Mouse (Mus musculus): ENCODE results near the gene Nol9. TPM values are rescaled to one million over a fixed set of nuclear protein-coding genes. Genes with fewer than 3 reads are reported as not detected.

Gene Nol9
- total and polyA plus RNA-seq, 3 experiments = 80.3 to 114 (median 80.9) TPM

DNA sequence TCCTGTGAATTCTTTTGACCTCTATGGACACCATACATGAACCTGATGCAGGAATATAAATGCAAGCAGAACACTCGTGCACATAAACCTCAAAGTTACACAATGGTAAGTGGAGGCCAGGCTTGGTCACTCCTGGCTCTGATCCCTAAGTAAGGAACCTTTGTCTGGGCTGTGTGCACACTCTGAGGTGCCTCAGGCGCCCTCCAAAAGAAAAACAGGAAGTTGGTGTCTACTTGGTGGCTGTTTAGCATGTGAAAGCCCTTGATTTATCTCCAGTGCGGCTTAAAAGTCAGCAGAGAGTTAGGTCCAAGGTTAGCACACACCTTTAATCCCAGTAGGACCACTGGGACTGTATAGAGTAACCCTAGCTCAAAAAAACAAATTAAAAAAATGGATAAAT, 39.6 kb upstream of the Nol9 start (continued):
- TF ChIP-seq MYB (IDR thresholded peaks at IDR 0.05; ENCODE audit: low read depth, low read length) (no peak), E2F4 (IDR thresholded peaks at IDR 0.05; ENCODE audit: borderline replicate concordance, low read depth, low read length) (no peak), KAT2A (conservative IDR thresholded peaks at IDR 0.05; ENCODE audit: low read depth, low read length) (no peak), GATA1 (IDR thresholded peaks at IDR 0.05; ENCODE audit: low read depth, low read length) (0 out of 2 replicates have a peak, but pooled peaks have one; percentile 27), MAFK (IDR thresholded peaks at IDR 0.05; ENCODE audit: borderline replicate concordance, low read depth, low read length) (no peak), MAZ (IDR thresholded peaks at IDR 0.05; ENCODE audit: low read depth, low read length) (no peak), BHLHE40 (IDR thresholded peaks at IDR 0.05; ENCODE audit: borderline replicate concordance, low read depth, low read length) (0 out of 2 replicates have a peak, but pooled peaks have one; percentile 43), NELFE (IDR thresholded peaks at IDR 0.05; ENCODE audit: low read depth, low read length) (no peak), TBP (IDR thresholded peaks at IDR 0.05; ENCODE audit: low read depth, low read length) (0 out of 2 replicates have a peak, but pooled peaks have one; percentile 18), UBTF (IDR thresholded peaks at IDR 0.05; ENCODE audit: borderline replicate concordance, insufficient read depth, low read depth, low read length) (no peak), POLR2AphosphoS5 (IDR thresholded peaks at IDR 0.05; ENCODE audit: borderline replicate concordance, low read depth, low read length) (no peak), POLR2A (IDR thresholded peaks at IDR 0.05; ENCODE audit: control insufficient read depth in 1 of 2, insufficient read depth in 1 of 2, low read depth in 1 of 2, low read length in 2 of 2, poor library complexity in 1 of 2) (no peak), SMC3 (IDR thresholded peaks at IDR 0.05; ENCODE audit: low read depth, low read length) (no peak), SIN3A (IDR thresholded peaks at IDR 0.05; ENCODE audit: low read length) (peak; percentile 58; the same call in 1 of the 2 replicates)

DNA sequence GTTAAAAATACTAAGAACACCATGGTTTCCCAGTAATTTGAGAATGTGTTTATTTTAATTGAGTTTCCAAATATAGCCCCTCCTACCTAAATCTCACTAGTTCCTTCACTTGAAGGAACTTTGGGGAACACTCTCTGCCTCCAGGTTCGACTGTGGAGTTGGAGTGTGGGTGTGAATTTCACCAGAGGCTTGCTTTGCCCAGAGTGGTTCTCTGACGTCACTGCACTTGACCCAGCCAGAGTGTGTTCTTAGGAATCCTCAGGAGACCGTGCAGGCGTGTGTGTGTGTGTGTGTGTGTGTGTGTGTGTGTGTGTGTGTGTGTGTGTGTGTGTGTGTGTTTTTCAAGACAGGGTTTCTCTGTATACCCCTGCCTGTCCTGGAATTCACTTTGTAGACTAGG, 38.2 kb upstream of the Nol9 start:
- no peak for TF ChIP-seq ZC3H11A (IDR thresholded peaks at IDR 0.05; ENCODE audit: low read depth, low read length)
- TF ChIP-seq MAFK (IDR thresholded peaks at IDR 0.05; ENCODE audit: borderline replicate concordance, low read depth, low read length) = no peak
- no peak for TF ChIP-seq POLR2AphosphoS2 (IDR thresholded peaks at IDR 0.05; ENCODE audit: low read length)
- TF ChIP-seq SMC3 (IDR thresholded peaks at IDR 0.05; ENCODE audit: low read depth, low read length) = no peak
- no peak for TF ChIP-seq MAZ (IDR thresholded peaks at IDR 0.05; ENCODE audit: low read depth, low read length)
- no peak for TF ChIP-seq USF2 (IDR thresholded peaks at IDR 0.05; ENCODE audit: borderline replicate concordance in 1 of 2, insufficient read depth in 1 of 2, low read depth in 1 of 2, low read length in 2 of 2)
- TF ChIP-seq SIN3A (IDR thresholded peaks at IDR 0.05; ENCODE audit: low read length) = no peak
- no peak for TF ChIP-seq EP300 (IDR thresholded peaks at IDR 0.05; ENCODE audit: low read depth in 1 of 2, low read length in 2 of 2)
- TF ChIP-seq MAX (IDR thresholded peaks at IDR 0.05; ENCODE audit: low read length) = no peak
- no peak for TF ChIP-seq POLR2A (IDR thresholded peaks at IDR 0.05; ENCODE audit: control insufficient read depth in 1 of 2, insufficient read depth in 1 of 2, low read depth in 1 of 2, low read length in 2 of 2, poor library complexity in 1 of 2)
- no peak for TF ChIP-seq NELFE (IDR thresholded peaks at IDR 0.05; ENCODE audit: low read depth, low read length)
- TF ChIP-seq CHD2 (IDR thresholded peaks at IDR 0.05; ENCODE audit: low read length) = no peak
- H3K9me3 ChIP-seq (replicated peaks; ENCODE audit: insufficient read depth, low read length) = no peaks in the 10 kb centered on the region
- H3K27me3 ChIP-seq (ENCODE audit: control insufficient read depth in 1 of 2, insufficient read depth in 2 of 2, low read length in 2 of 2) = no peaks in the 10 kb centered on the region

More for the DNA sequence above, 38.2 kb upstream of the Nol9 start:
- Histone ChIP-seq H3K4me3 (ENCODE audit: control insufficient read depth in 1 of 2, insufficient read depth in 1 of 2, low read depth in 2 of 2, low read length in 2 of 2) (no peak overlapping the region), H3K27ac (ENCODE audit: control insufficient read depth, low read depth, low read length) (no peak overlapping the region), H3K79me2 (ENCODE audit: control insufficient read depth, insufficient read depth, low read length, poor library complexity) (peaks cover 3% of the 10 kb centered on the region; the same call in 1 of the 2 replicates), H3K36me3 (ENCODE audit: control insufficient read depth in 1 of 2, insufficient read depth in 2 of 2, low read length in 2 of 2) (peaks cover 0 to 16% of the 10 kb centered on the region in 2 experiments; a peak in 2 of 4 replicates), H3K9ac (ENCODE audit: control insufficient read depth, low read depth, low read length, poor library complexity, severe bottlenecking) (no peak overlapping the region), H3K4me1 (ENCODE audit: control insufficient read depth in 1 of 2, insufficient read depth in 2 of 2, low read length in 2 of 2) (peaks cover 5 to 21% of the 10 kb centered on the region in 2 experiments)
- no peak for DNase-seq (ENCODE audit: low read depth, low spot score)

All from MEL (cell line).